Mouse (Mus musculus) frontal cortex, postnatal 14 days (tissue): ENCODE results near the gene Dpyd.
A peak's percentile ranks its signal among the peaks of the same experiment; 100 is the strongest.

ENCODE experiments used
- DNase-seq, 2 experiments: peaks; one replicate each; pipeline ENCODE4 v3.0.0; 2022; ENCODE audit warnings: low spot score in 2 of 2

Dpyd gene

GRCm38 (mm10) chr3:118561554-118562310 lies at the start of gene Dpyd:
Dpyd (plus strand) TSS chr3:118562129.
- peak in 1 of 2 experiments; percentile 65 for DNase-seq

GRCm38 (mm10) chr3:118537676-118538075 lies 24.3 kb upstream of the Dpyd start:
- DNase-seq = no peak

GRCm38 (mm10) chr3:118541766-118542165 lies 20.2 kb upstream of the Dpyd start:
- DNase-seq = no peak

GRCm38 (mm10) chr3:118547551-118548210 lies 14.2 kb upstream of the Dpyd start:
- DNase-seq = no peak

GRCm38 (mm10) chr3:118557605-118558004 lies 4.3 kb upstream of the Dpyd start:
- DNase-seq = no peak

GRCm38 (mm10) chr3:118559936-118560335 lies 2.0 kb upstream of the Dpyd start:
- no peak for DNase-seq

- DNase-seq = no peak
Measured at GRCm38 (mm10) chr3:118562311-118562671, 362 bp downstream of the Dpyd start.

GRCm38 (mm10) chr3:118566779-118567178 lies 4.8 kb downstream of the Dpyd start:
- DNase-seq = no peak

- no peak for DNase-seq
Measured at GRCm38 (mm10) chr3:118570197-118570596, 8.3 kb downstream of the Dpyd start.

GRCm38 (mm10) chr3:118590559-118590958 lies 28.6 kb downstream of the Dpyd start:
- DNase-seq = no peak

GRCm38 (mm10) chr3:118594864-118595263 lies 32.9 kb downstream of the Dpyd start:
- no peak for DNase-seq

GRCm38 (mm10) chr3:118595693-118596092 lies 33.8 kb downstream of the Dpyd start:
- DNase-seq = no peak

- DNase-seq = no peak
Measured at GRCm38 (mm10) chr3:118601689-118602640, 40.0 kb downstream of the Dpyd start.

GRCm38 (mm10) chr3:118608708-118609107 lies 46.8 kb downstream of the Dpyd start:
- DNase-seq = no peak

GRCm38 (mm10) chr3:118626455-118627375 lies 64.8 kb downstream of the Dpyd start:
- DNase-seq = no peak

- DNase-seq = no peak
Measured at GRCm38 (mm10) chr3:118629737-118630136, 67.8 kb downstream of the Dpyd start.

GRCm38 (mm10) chr3:118646024-118646570 lies 84.2 kb downstream of the Dpyd start:
- DNase-seq = no peak

- DNase-seq = no peak
Measured at GRCm38 (mm10) chr3:118663987-118664692, 102.2 kb downstream of the Dpyd start.

- no peak for DNase-seq
Measured at GRCm38 (mm10) chr3:118674121-118674745, 112.3 kb downstream of the Dpyd start.

- no peak for DNase-seq
Measured at GRCm38 (mm10) chr3:118675441-118675840, 113.5 kb downstream of the Dpyd start.
